Mouse (Mus musculus) liver, adult (tissue): Measurements from ENCODE around the gene Gm9958.

Experiments used
- GATA4 ChIP-seq: IDR thresholded peaks from 2 replicates; pipeline ENCODE4 v1.6.1; 2014; ENCODE audit warnings: mild to moderate bottlenecking, low read length; ENCODE audit not compliant: insufficient replicate concordance

The Gm9958 gene

DNA sequence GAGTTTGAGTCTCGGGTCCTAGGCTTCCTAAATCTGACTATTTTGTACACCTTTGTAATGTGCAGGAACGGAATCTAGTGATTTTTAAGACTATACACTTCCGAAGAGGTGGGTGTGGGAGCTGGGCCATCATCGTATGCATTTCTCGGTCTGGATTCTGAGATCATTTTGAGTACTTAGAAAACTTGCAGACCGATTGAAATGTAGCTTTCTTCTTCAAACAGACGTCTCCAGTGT, at the start of gene Gm9958:
Gene Gm9958 (plus strand): TSS at position 138 of the 237 bp plus-strand sequence.
- no peak for TF ChIP-seq GATA4

DNA sequence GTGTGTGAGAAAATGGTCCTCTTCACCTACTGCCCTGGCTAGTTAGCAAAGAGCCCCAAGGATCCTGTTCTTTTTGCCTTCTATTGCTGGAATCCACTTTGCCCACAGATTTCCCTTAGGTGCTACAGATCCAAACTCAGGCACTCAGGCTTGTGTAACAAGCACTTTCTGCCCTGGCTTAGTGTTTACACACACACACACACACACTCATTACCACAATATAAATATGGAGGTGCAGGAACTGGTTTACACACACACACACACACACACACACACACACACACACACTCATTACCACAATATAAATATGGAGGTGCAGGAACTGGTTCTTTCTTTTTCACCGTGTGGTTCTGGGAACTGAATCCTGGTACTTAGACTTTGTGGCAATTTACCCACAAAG, 35.9 kb upstream of the Gm9958 start:
- no peak for TF ChIP-seq GATA4

DNA sequence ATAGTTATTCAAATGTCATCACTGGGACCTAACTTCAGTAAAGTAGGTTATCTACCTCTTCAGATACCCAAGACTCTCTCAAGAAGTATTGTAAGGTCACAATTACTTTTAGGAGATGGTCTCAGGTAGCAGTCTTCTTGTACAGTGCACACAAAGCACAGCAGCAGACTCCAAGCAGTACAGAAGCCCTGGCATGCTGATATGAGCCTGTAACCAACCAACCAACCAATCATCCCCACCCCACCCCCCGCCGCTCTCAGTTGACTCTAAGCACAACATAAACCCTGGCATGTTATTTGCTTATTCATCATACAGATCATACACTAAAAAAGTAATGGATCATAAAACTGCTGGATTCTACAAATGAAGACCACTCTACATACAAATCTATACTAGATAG, 34.5 kb upstream of the Gm9958 start:
- no peak for TF ChIP-seq GATA4

DNA sequence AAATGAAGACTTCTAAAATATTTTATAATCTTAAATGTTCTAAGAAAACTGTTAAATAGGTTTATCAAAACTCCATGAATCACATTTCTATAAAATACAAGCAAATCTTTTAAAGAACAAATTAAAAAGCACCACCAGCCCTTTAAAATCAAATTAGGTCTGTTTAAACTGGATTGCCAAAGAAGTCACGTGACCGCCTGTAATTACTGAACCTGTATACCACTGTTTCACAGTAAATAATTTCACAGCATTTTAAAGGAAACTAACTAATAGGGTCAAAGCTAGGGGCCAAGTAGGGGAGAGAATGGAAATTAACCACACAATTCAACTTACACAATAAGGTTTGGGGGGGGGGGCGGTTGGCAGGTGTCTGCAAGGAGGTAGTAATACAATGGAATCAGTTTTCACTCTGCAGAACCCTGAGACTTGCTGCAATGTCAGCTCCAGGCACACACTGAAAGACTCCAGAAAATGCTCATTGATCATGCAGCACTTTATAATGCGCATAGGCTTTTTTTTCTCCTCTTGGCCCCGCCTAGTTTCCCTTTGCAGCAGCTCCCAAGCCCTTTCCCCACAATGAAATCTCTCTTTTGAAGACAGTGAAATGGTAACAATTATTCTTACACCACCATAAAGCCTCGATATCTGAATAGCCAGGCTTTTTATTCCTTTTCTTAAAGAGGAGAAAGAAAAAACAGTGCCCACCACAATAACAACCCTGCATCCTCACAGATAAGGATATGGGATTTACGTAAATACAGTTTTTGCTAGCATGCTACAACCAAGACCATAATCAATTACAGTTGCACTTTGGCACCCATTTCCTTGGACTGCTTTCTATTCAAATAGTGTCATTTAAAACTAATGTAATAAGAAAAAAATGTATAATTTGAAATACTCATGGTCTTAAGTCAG, 28.6 kb upstream of the Gm9958 start:
- TF ChIP-seq GATA4 = no peak

DNA sequence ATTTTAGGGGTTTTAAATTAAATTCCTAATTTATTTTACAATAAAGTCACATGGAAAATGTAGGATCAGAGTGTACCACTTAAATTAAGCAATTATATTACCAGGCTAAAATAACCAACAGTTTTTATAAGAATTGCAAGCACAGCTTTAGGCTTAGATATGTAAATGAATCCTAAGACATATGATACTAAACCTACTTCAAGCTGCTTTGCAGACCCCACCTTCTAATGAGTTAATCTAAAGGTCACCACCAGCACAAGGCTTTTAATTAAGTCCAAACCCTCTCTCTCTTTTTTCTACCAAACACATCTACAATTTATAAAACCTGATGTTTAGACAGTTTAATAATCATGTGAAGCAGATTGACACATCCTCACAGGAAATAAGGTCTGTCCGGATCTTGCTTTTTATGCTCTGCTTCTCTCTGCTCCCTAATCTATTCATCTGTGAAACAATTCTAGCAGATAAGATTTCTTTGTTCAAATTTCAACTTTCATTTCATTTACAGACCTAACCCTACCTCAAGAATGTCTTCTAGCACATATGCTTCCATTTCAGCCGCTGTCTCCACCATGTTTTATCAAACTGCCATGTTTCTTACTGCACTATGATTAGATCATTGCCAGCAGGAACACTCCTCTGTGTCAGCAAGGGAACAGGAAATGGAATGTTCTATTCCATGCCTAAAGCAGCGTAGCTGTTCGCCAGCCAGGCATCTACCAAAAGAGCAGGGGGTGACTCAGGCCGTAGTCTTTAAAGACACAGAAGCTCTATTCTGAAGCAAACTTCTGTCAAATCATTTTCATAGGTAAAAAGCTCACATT, 27.7 kb upstream of the Gm9958 start:
- peak; percentile 71; the same call in 1 of the 2 replicates for TF ChIP-seq GATA4

DNA sequence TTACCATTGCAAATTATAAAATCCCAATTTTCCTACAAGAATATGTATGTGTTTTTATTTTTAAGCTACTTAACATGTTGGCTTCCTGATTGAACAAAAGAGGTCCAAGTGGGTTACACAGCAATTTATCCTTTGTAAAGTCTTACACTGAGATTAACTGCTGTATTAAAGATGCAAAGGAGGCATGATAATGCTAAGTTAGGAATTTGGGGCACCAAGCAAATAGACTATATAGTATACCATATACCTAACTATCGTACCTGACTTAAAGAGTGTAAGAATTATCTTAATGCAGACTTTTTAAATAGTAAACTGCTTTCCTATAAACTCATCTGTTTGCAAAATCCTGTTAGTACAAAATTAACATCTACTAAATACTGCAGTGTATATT, 27.1 kb upstream of the Gm9958 start:
- TF ChIP-seq GATA4 = no peak

DNA sequence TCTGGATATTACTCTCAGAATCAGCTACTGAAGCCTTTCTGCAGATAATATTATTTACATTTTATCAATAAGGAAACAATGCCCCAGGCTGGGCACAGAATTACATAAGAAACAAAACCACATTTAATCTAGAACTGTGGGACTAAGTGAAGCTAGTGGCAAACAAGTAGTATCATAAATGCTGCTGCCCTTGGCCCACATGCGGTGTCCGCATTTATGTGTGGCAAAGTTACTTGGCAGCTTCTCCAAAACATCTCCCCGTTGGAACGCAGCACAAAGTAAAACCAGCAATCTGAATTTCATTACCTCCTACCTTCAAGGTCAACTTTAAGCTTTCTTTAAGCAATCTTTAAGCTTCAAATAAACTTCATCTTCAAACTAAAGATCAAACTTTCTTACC, 26.2 kb upstream of the Gm9958 start:
- no peak for TF ChIP-seq GATA4

DNA sequence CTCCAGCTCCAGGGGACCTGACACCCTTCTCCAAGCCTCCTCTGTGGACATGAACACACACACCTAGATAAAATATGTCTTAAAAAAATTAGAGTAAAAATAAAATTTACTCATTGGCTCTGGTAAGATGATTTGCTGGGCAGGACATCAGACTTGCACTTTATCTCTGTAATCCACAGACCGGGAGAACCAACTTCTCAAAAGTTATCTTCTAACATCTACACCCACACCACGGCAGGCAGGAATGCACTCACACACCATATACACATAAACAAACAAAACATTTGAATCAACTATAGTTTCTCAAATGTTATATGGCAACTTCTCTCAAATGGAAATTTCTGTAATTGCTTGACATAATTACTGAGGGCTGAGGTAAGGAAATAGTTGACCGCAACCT, 20.1 kb upstream of the Gm9958 start:
- TF ChIP-seq GATA4 = no peak

DNA sequence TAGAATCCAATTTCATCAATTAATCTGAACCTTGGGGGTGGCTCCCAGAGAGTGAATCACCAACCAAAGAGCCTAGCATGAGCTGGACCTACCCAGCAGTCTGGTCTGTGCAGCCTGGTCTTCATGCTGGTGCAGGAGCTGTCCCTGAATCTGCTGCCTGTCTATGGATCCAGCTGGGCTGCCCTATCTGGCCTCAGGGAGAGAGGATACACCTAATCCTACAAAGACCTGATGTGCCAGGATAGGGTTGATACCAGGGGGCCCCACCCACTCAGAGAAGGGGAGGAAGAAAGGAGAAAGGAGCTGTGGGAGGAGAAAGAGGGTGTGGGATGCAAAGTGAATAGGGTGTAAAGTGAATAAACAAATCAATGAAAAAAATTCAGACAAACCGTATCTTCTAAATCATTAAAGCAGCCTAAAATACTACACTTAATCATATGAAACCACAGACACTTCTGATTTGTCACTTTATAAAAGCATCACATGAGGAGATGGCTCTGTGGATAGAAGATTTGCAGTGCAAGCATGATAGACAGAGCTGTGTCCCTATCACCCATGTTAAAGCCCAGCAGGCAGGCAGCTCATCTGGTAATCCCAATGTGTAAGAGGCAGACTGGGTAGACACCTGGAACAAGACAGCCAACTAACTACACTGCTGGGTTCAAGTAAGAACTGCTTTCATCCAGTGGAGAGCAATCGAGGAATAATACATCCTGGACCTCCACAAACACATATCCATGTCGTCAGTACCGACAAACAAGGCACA, 13.3 kb upstream of the Gm9958 start:
- no peak for TF ChIP-seq GATA4

DNA sequence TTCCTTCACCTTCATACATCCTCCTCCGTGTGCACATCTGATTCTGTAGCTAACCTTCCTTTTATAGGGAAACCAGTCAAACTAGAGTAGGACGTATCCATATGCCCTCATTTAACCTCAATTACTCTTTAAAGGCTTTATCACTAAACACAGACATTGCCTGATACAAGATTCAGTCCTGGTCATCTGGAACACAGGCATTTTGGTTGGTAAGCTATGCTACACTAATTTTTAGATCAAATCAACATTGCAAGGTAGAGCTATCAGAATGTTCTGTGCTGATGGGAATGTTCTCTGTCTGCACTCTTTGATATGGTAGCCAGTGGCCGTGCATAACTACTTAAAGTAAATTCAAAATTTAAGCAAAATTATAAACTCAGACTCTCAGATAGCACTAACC, 11.2 kb upstream of the Gm9958 start:
- TF ChIP-seq GATA4 = no peak

DNA sequence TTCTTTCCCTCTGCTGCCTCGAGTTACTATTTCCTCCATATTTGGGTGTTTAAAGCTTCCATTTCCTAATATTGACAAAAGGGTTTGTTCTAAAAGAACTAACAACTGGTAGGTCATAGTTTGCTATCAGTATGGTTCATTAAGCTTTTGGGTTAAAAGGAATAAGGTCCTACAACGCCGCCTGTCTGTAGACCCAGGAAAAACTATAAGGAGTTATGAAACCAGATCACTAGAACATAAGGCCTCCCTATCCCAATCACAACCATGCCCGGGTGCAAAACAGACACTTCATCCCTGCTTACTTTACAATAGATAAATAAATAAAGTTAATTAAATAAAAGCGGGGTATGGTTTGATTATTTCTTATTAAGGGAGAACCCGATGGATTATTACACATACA, 2.5 kb upstream of the Gm9958 start:
- TF ChIP-seq GATA4 = peak; percentile 12; the same call in 1 of the 2 replicates

DNA sequence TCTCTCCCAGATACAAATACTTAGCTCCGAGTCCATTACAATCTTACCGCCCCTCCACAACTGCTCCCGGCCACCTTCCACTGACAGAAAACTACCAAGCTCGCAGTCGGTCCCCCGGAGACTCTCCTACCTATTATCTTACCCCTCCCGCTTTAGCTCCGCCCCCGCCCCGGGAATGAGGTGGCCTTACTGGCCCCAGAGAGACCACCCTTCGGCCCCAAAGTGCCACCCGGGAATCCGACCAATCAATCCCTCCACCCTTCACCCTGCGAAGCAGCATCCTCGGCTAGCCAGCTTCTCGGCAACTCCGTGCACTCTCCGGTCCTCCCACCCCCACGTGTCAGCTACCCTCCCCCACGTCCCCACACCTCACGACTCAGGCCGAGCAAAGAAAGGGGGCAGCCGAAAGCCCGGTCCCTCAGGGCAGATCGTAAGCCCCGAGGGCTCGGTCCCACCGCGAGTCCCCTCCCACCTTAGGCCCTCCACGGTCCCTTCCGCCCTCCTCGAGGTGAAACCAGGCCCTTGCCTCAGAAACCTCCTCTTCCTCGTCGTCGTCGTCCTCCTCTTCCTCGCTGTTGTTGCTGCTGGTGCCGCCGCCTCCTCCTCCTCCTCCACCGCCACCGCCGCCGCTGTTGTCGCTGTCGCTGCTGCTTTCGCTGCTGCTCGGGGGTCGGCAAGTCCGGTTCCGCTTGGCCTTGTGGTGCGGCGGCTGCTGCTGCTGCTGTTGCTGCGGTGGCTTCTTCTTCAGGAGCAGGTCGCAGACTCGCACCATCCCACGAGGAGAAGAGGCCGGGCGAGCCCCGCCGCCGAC, 1.7 kb upstream of the Gm9958 start:
- TF ChIP-seq GATA4 = no peak

DNA sequence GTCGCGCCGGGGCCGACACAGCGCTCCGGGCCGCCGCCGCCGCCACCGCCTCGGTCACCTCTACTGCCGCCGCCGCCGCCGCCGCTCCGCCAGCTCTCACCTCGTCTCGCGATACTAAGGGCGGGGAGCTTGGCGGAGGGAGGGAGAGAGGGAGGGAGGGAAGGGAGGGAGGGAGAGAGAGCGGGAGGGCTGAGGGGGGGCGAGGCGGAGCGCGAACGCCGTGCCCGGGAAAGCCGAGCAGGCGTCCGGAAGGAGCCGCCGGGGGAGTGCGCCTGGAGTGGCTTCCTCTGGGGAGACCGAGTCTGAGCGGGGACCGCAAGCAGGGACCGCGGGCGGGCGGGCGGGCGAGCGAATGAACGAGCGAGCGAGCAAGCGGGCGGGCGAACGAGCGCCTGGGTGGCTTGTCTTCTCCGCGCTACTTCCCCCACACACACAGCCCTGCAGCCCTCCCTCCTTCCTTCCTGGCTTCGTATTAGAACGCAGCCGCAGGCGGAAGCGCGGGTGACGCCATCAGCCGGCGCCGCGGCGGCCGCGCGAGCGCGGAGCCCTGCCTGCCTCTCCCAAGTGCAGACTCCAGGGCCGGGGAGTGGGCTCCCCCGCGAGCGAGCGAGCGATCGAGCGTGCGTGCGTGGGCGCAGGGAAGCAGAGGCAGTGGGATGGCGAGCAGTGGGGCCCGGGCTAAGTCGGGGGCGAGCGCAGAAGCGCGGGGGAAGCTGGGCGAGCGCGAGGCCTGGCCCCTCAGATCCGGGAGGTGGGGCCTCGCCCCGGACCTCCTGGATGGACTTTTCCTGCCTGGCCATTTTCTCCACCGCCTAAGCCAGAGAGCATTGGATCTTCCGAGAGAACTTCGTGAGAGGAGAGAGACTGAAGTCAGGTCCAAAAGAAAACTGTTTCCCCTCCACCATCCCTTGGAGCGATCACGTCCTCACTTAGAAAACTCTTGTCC, 610 bp upstream of the Gm9958 start, which contains the start of gene Ankrd17:
Gene Ankrd17 (minus strand): TSS at position 457 of the 946 bp plus-strand sequence.
- peak; percentile 52; the same call in 1 of the 2 replicates for TF ChIP-seq GATA4

DNA sequence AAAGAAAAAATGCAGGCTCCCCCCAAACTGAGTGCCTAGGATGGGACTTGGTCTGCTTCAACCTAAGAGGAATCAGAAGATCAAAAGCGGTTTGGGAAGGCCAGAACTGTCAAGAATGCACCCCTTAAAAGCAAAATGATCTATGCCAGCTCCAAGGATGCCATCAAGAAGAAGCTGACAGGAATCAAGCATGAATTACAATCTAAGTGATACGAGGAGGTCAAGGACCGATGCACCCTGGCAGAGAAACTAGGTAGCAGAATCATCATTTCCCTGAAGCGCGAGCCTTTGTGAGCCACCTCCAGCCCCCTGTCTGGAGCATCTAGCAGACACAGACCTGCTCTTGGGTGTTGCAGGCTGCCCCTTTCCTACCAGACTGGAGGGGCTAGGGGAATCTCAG, 3.4 kb downstream of the Gm9958 start:
- no peak for TF ChIP-seq GATA4
